Mouse (Mus musculus) ovary, postnatal 36 days (tissue): ENCODE measurements around the gene Kcnj11.

Experiments
- DNase-seq: peaks from one replicate; pipeline ENCODE4 v3.0.0; 2022; ENCODE audit warnings: low spot score, mixed read lengths

Gene Kcnj11

GRCm38 (mm10) chr7:46045882-46046281, 54.7 kb downstream of the Kcnj11 start:
- DNase-seq, result no peak

DNA sequence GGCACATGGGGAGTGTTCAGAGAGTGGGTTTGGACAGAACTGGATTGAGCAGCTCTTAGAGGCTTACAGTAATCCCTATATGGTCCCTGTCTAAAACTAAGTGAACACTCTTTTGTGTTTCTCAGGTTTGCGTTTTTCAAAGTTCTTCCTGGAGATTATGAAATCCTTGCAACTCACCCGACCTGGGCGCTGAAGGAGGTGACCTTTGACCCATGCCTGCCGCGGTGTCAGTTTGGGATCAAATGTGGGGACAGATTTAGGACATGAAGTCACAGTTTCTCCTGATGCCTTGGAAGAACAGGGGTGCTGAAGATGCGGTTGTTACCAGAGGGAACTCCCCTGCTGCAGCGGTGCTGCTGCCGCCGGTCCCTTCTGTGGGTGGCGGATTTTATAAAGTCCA, 56.5 kb downstream of the Kcnj11 start:
- no peak for DNase-seq
